Mouse (Mus musculus) liver, embryonic 15.5 days (tissue): ENCODE measurements around the gene Vmn1r87. TPM values are rescaled to one million over a fixed set of nuclear protein-coding genes. Genes with fewer than 3 reads are reported as not detected.
"Not testable (repeated sequence)": the region's sequence is repeated elsewhere in the genome, so short reads cannot be mapped to it uniquely, and the experiment has no call there.

Experiments used
- ATAC-seq: fragments of 200-750 bp; cut with Nextera tagmentation; 2 replicates; pipeline ENCODE4 v1.8.0; 2017; ENCODE audit warnings: moderate number of reproducible peaks, mild to moderate bottlenecking, moderate library complexity; ENCODE audit not compliant: insufficient read depth
- H3K27ac ChIP-seq: fragments of 300-500 bp; sonication (generic); replicated peaks from 2 replicates; pipeline ENCODE4 v1.5.1; 2015; ENCODE audit warnings: mild to moderate bottlenecking, inconsistent platforms
- H3K27me3 ChIP-seq: fragments of 300-500 bp; sonication (generic); 2 replicates; pipeline ENCODE4 v1.6.1; 2015; ENCODE audit warnings: mild to moderate bottlenecking, inconsistent platforms
- H3K36me3 ChIP-seq: fragments of 300-500 bp; sonication (generic); replicated peaks from 2 replicates; pipeline ENCODE4 v1.6.1; 2015; ENCODE audit warnings: moderate library complexity, mild to moderate bottlenecking, inconsistent platforms
- H3K4me1 ChIP-seq: fragments of 300-500 bp; sonication (generic); replicated peaks from 2 replicates; pipeline ENCODE4 v1.6.1; 2015; ENCODE audit warnings: inconsistent platforms
- H3K4me2 ChIP-seq: fragments of 300-500 bp; sonication (generic); 2 replicates; pipeline ENCODE4 v1.6.1; 2015; ENCODE audit warnings: moderate library complexity, mild to moderate bottlenecking, inconsistent platforms
- H3K4me3 ChIP-seq: fragments of 300-500 bp; sonication (generic); replicated peaks from 2 replicates; pipeline ENCODE4 v1.5.1; 2015; ENCODE audit warnings: mild to moderate bottlenecking, inconsistent platforms
- H3K9ac ChIP-seq: fragments of 300-500 bp; sonication (generic); 2 replicates; pipeline ENCODE4 v1.6.1; 2015; ENCODE audit warnings: moderate library complexity, mild to moderate bottlenecking, inconsistent platforms
- H3K9me3 ChIP-seq: fragments of 300-500 bp; sonication (generic); replicated peaks from 2 replicates; pipeline ENCODE4 v1.6.1; 2016; ENCODE audit warnings: inconsistent platforms
- WGBS: fragments of 180-500 bp; shearing (Covaris S2); methylation state at CpG from one replicate; pipeline ENCODE4 v1.1.7; 2015; ENCODE audit warnings: mixed read lengths; ENCODE audit not compliant: insufficient replicate concordance; 5-methylcytosine and 5-hydroxymethylcytosine counted together
- polyA plus RNA-seq: library from polyadenylated mRNA; unstranded; fragments of >200 nt; fragmentation: Nextera tagmentation; extraction: Ambion mirVana; gene quantifications from 2 replicates; pipeline ENCODE4 v1.2.1, GENCODE M21; 2015

Gene Vmn1r87
- polyA plus RNA-seq = not detected in 2 replicates

DNA sequence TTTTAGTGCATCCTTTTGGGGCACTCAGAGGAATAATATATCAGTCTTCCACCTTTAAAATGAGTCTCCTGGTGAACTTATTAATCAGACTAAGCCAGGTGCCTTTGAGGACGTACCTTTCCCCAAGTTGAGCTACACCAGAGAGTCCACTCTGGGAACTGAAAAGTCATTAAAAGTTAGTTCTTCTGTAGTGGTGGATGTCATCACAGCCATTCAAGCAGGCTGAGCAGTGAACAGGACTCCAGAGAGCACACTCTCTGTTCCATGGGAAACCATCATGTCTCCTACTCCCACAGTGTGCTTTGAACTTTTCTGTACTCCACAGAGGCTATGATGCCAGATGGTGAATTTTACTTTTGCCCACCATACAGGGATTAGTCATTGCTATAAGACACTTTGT is at the start of gene Vmn1r87:
Vmn1r87 (minus strand) TSS at position 101 of the 400 bp plus-strand sequence.
- Histone ChIP-seq H3K9me3 (no peaks in the 10 kb centered on the region), H3K27me3 (no peaks in the 10 kb centered on the region), H3K36me3 (no peaks in the 10 kb centered on the region), H3K4me1 (no peaks in the 10 kb centered on the region), H3K4me3 (no peak within 1 kb of the TSS), H3K27ac (no peak within 1 kb of the TSS), H3K4me2 (no peak within 1 kb of the TSS), H3K9ac (no peak within 1 kb of the TSS)
- no peak for ATAC-seq
- 56% methylated on average over 1 of the region's 1 CpGs for WGBS

DNA sequence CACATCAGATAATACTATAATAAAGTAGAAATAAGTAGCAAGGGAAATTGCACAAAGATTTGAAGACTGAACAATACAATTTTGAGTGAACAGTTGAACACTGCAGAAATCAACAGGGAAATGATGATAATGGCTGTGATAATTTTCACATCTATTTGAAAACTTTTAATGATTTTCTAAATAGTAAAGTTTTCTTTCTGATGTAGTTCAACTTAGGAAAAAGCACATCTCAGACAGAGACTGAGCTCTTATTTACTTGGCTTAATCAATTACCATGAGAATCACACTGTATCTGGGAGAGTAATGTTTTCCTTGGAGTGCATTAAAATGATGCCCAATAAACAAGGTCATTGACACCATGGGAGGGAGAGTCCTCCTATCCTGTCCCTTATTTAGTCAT is 19.3 kb upstream of the Vmn1r87 start, which contains the start of gene Vmn1r88:
Vmn1r88 (plus strand) TSS at position 301 of the 400 bp plus-strand sequence.
- Histone ChIP-seq H3K9me3 (no peaks in the 10 kb centered on the region), H3K9ac (no peak within 1 kb of the TSS), H3K36me3 (no peaks in the 10 kb centered on the region), H3K27me3 (no peaks in the 10 kb centered on the region), H3K4me3 (no peak within 1 kb of the TSS), H3K4me2 (no peak within 1 kb of the TSS), H3K4me1 (no peaks in the 10 kb centered on the region), H3K27ac (no peak within 1 kb of the TSS)
- no peak for ATAC-seq

DNA sequence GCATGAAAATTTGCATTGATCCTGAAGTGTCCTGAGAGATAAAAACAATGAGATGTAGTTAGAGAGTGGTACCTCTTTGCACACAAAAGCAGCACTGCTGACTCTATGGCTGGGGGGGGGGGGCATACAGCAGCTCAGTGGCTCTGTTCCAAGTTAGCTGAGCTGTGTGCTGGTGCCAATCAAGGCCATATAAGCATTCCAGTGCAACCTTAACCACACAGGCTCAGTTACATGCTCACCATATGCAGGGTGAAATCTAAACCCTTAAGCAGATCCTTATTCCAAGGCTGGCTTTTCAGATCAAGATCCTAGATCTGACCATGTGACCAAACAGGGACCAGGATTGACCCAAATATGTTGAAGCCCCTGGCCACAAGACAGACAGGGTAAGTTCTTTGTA is 2.6 kb downstream of the Vmn1r87 start:
- no peak overlapping the region for H3K27ac ChIP-seq
- H3K27me3 ChIP-seq = no peaks in the 10 kb centered on the region
- no peak overlapping the region for H3K4me2 ChIP-seq
- no peaks in the 10 kb centered on the region for H3K36me3 ChIP-seq
- ATAC-seq = no peak
- H3K4me3 ChIP-seq = no peak overlapping the region
- H3K9ac ChIP-seq = no peak overlapping the region
- H3K9me3 ChIP-seq = no peaks in the 10 kb centered on the region
- no peaks in the 10 kb centered on the region for H3K4me1 ChIP-seq

DNA sequence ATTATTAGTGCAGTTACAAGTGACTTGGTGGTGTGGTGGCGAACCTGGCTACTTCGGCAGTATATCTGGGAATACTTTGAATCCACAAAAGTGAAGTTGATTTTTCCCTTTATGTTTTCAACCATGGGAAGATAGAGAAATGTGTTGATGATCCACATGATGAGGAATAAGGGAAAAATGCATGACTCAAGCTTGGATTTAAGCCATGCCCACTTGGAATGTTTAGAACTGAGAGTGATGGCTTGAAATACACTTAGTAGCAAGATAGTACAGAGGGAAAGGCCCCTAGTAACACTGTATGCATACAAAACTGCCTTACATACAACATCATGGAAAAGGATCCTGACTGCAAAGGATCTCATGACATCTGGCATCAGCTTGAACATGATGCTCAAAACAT is 8.1 kb downstream of the Vmn1r87 start:
- no peaks in the 10 kb centered on the region for H3K27me3 ChIP-seq
- H3K4me2 ChIP-seq = no peak overlapping the region
- no peaks in the 10 kb centered on the region for H3K4me1 ChIP-seq
- H3K4me3 ChIP-seq = no peak overlapping the region
- ATAC-seq = no peak
- no peaks in the 10 kb centered on the region for H3K9me3 ChIP-seq
- 61% methylated on average over 2 of the region's 2 CpGs for WGBS
- no peak overlapping the region for H3K27ac ChIP-seq
- no peaks in the 10 kb centered on the region for H3K36me3 ChIP-seq
- no peak overlapping the region for H3K9ac ChIP-seq

DNA sequence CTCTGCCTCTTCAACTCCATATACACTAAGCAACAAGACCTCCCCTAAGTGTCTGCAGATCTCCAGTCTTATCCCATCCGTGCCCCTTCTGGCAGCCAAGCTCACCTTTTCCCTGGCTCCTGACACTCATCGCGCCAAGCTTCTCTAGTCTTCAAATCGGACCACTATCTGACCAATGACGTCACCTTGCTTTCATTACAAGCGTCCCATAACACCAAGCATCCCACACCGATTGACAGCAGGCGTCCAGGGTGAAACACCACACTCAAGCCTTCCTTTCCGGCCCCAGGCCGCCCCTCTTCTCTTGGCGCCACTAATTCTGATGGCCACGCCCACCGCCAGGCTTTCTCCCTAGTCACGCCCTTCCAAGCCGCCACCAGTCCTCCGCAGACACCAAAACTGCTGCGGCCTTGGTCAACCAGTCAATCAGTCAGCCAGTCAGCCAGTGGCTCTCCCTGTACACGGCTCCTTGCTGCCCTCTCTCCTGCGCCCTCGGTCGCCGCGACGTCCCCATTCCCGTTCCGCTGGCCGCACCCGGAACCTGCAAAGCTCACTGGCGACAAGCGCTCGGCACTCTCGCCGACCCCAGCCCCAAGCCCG is 16.3 kb downstream of the Vmn1r87 start:
- 2% methylated on average over 25 of the region's 34 CpGs for WGBS
- H3K9me3 ChIP-seq, H3K27ac ChIP-seq, H3K4me1 ChIP-seq, H3K27me3 ChIP-seq, H3K9ac ChIP-seq, H3K36me3 ChIP-seq, H3K4me3 ChIP-seq: not testable (repeated sequence)
- H3K4me2 ChIP-seq = peak overlapping the region; percentile 23; the same call in 1 of the 2 replicates
- peak; percentile 83 for ATAC-seq

DNA sequence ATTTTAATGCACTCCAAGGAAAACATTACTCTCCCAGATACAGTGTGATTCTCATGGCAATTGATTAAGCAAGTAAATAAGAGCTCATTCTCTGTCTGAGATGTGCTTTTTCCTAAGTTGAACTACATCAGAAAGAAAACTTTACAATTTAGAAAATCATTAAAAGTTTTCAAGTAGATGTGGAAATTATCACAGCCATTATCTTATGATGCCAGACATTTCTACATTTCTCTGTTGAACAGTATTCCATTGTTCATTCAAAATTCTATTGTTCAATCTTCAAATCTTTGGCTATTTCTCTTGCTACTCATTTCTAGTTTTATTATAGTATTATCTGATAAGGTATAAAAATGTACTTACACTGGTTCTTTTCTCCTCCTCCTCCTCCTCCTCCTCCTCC is 20.1 kb downstream of the Vmn1r87 start, which contains the start of gene Vmn1r86:
Vmn1r86 (minus strand) TSS at position 101 of the 400 bp plus-strand sequence.
- Histone ChIP-seq H3K27me3 (no peaks in the 10 kb centered on the region), H3K9ac (no peak within 1 kb of the TSS), H3K4me3 (no peak within 1 kb of the TSS), H3K27ac (no peak within 1 kb of the TSS), H3K4me1 (no peaks in the 10 kb centered on the region), H3K9me3 (no peaks in the 10 kb centered on the region), H3K36me3 (no peaks in the 10 kb centered on the region), H3K4me2 (no peak within 1 kb of the TSS)
- no peak for ATAC-seq

DNA sequence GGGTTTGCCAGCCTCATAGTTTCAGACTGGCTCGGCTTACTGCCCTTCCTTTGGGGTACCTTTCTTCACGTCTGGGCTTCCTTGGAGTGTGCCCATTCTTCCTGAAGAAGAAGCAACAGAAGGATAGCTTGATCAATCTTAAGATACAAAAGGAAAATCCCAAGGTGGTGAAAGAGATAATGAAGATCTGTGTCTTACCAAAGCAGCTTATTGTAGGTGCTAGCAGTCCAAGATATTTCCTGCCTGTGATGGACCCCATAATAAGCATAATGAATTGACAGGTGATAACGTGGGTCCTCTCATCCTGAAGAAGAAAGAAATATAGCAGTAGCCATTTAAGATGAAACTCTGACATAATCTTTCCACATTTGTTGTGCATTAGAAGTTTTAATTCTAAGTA is 44.9 kb downstream of the Vmn1r87 start, which contains the start of gene Vmn1r85:
Vmn1r85 (minus strand) TSS at position 101 of the 400 bp plus-strand sequence.
- Histone ChIP-seq H3K27me3 (no peaks in the 10 kb centered on the region), H3K36me3 (no peaks in the 10 kb centered on the region), H3K27ac (no peak within 1 kb of the TSS), H3K9ac (no peak within 1 kb of the TSS), H3K4me1 (no peaks in the 10 kb centered on the region), H3K4me2 (no peak within 1 kb of the TSS), H3K9me3 (no peaks in the 10 kb centered on the region), H3K4me3 (no peak within 1 kb of the TSS)
- WGBS = 27% methylated on average over 3 of the region's 3 CpGs
- ATAC-seq = no peak

Other genes starting within 250 kb of the Vmn1r87 start
- gene Zscan22, start 242.3 kb downstream of the Vmn1r87 start, polyA plus RNA-seq = 3.4 and 3.9 TPM in 2 replicates
- 541 and 547 TPM in 2 replicates for gene Rps5, start 217.9 kb downstream of the Vmn1r87 start, polyA plus RNA-seq
- 0.08 and 0.20 TPM in 2 replicates for gene Rnf225, start 212.7 kb downstream of the Vmn1r87 start, polyA plus RNA-seq
- gene Zfp324, start 174.3 kb downstream of the Vmn1r87 start, polyA plus RNA-seq = 2.5 and 2.7 TPM in 2 replicates
- 2.2 and 2.6 TPM in 2 replicates for gene Zfp446, start 162.3 kb downstream of the Vmn1r87 start, polyA plus RNA-seq
- gene Slc27a5, start 142.0 kb downstream of the Vmn1r87 start, polyA plus RNA-seq = 17.2 and 22.1 TPM in 2 replicates
- 75.3 and 89.4 TPM in 2 replicates for gene Trim28, start 141.0 kb downstream of the Vmn1r87 start, polyA plus RNA-seq
- 11.8 and 13.3 TPM in 2 replicates for gene Zbtb45, start 130.1 kb downstream of the Vmn1r87 start, polyA plus RNA-seq
- 118 and 120 TPM in 2 replicates for gene Chmp2a, start 105.3 kb downstream of the Vmn1r87 start, polyA plus RNA-seq
- gene Ube2m, start 101.9 kb downstream of the Vmn1r87 start, polyA plus RNA-seq = 64.5 and 72.3 TPM in 2 replicates
- gene Mzf1, start 85.4 kb downstream of the Vmn1r87 start, polyA plus RNA-seq = 0.37 and 0.44 TPM in 2 replicates
- not detected in 2 replicates for gene Vmn1r85, start 45.0 kb downstream of the Vmn1r87 start, polyA plus RNA-seq
- gene Vmn1r86, start 20.2 kb downstream of the Vmn1r87 start, polyA plus RNA-seq = not detected in 2 replicates
- gene Vmn1r88, start 19.4 kb upstream of the Vmn1r87 start, polyA plus RNA-seq = not detected in 2 replicates
- not detected in 2 replicates for gene Vmn1r89, start 72.9 kb upstream of the Vmn1r87 start, polyA plus RNA-seq
- gene Lig1, start 137.1 kb upstream of the Vmn1r87 start, polyA plus RNA-seq = 86.4 and 94.8 TPM in 2 replicates
- 1.9 and 2.3 TPM in 2 replicates for gene Zswim9, start 138.6 kb upstream of the Vmn1r87 start, polyA plus RNA-seq
- gene Pla2g4c, start 184.5 kb upstream of the Vmn1r87 start, polyA plus RNA-seq = 1.5 and 1.8 TPM in 2 replicates